Mouse (Mus musculus): ENCODE measurements around the gene Cacna1h.

- TF ChIP-seq CTCF (IDR thresholded peaks at IDR 0.05; ENCODE audit: low read depth, low read length) (no peak), TAL1 (conservative IDR thresholded peaks at IDR 0.05; ENCODE audit: low read depth, low read length) (no peak), GATA1 (IDR thresholded peaks at IDR 0.05; ENCODE audit: borderline replicate concordance, low read length) (no peak), POLR2AphosphoS5 (IDR thresholded peaks at IDR 0.05; ENCODE audit: insufficient replicate concordance, low read depth, low read length) (no peak), GATA2 (IDR thresholded peaks at IDR 0.05; ENCODE audit: borderline replicate concordance, low read depth, low read length) (no peak)
Observed at GRCm38 (mm10) chr17:25400443-25400842, 33.1 kb downstream of the Cacna1h start.
